Mouse (Mus musculus) CH12.LX (cell line): ENCODE measurements around the gene Gemin6. TPM values are rescaled to one million over a fixed set of nuclear protein-coding genes. Genes with fewer than 3 reads are reported as not detected.
"Not testable (repeated sequence)": the region's sequence is repeated elsewhere in the genome, so short reads cannot be mapped to it uniquely, and the experiment has no call there.

Experiments used
- DNase-seq: peaks from one replicate; pipeline ENCODE4 v3.0.0-alpha.2; 2013; ENCODE audit errors: extremely low read depth
- H3K27ac ChIP-seq: 2 replicates; pipeline ENCODE4 v1.5.1; 2012; ENCODE audit warnings: low read depth, mild to moderate bottlenecking, control low read depth, moderate library complexity; ENCODE audit not compliant: insufficient read depth
- H3K27me3 ChIP-seq: replicated peaks from 2 replicates; pipeline ENCODE3; 2012; ENCODE audit warnings: inconsistent platforms
- H3K36me3 ChIP-seq, 2 experiments: replicated peaks in 1 of 2; 2 replicates each; pipeline versions ENCODE3 to v1.6.1; 2012; ENCODE audit warnings: inconsistent platforms in 1 of 2, low read length in 1 of 2, mild to moderate bottlenecking in 1 of 2, mixed read lengths in 1 of 2, moderate library complexity in 1 of 2; ENCODE audit not compliant: control insufficient read depth in 1 of 2, insufficient read depth in 1 of 2
- H3K4me1 ChIP-seq, 2 experiments: 2 replicates each; pipeline ENCODE4 v1.6.1; 2012; ENCODE audit warnings: inconsistent platforms in 1 of 2, moderate library complexity in 1 of 2; ENCODE audit not compliant: insufficient read depth in 2 of 2, control insufficient read depth in 1 of 2
- H3K4me2 ChIP-seq: 2 replicates; pipeline ENCODE4 v1.6.1; 2012; ENCODE audit warnings: low read depth, mild to moderate bottlenecking, control low read depth; ENCODE audit not compliant: poor library complexity, insufficient read depth, severe bottlenecking
- H3K4me3 ChIP-seq, 3 experiments: fragments of 150-350 bp in 1 of 3; sonication (generic) in 1 of 3; replicated peaks in 1 of 3; 2 replicates each; pipeline versions ENCODE3 to v1.5.1; 2011 to 2012; ENCODE audit warnings: low read depth in 2 of 3, low read length in 2 of 3, mild to moderate bottlenecking in 2 of 3, moderate library complexity in 2 of 3, control low read depth in 1 of 3, improper control_type of control experiment in 1 of 3, inconsistent platforms in 1 of 3, mixed read lengths in 1 of 3; ENCODE audit not compliant: poor library complexity in 1 of 3
- H3K79me2 ChIP-seq: replicated peaks from 2 replicates; pipeline ENCODE4 v1.6.1; 2012; ENCODE audit warnings: mild to moderate bottlenecking, moderate library complexity; ENCODE audit not compliant: control insufficient read depth, poor library complexity, insufficient read depth, severe bottlenecking; ENCODE audit errors: extremely low read depth
- H3K9ac ChIP-seq: 2 replicates; pipeline ENCODE4 v1.6.1; 2012; ENCODE audit warnings: low read depth, mild to moderate bottlenecking, control low read depth, moderate library complexity; ENCODE audit not compliant: insufficient read depth
- H3K9me3 ChIP-seq: replicated peaks from 2 replicates; pipeline ENCODE3; 2012; ENCODE audit warnings: low read length, inconsistent platforms, mixed read lengths
- BHLHE40 ChIP-seq: IDR thresholded peaks from 2 replicates; pipeline ENCODE4 v1.6.1; 2011; ENCODE audit warnings: mild to moderate bottlenecking, low read depth, low read length, improper control_type of control experiment
- ELF1 ChIP-seq: IDR thresholded peaks from 2 replicates; pipeline ENCODE4 v1.6.1; 2014; ENCODE audit warnings: low read depth, mild to moderate bottlenecking, inconsistent platforms, low read length, improper control_type of control experiment
- IRF4 ChIP-seq: IDR thresholded peaks from 2 replicates; pipeline ENCODE4 v1.6.1; 2014; ENCODE audit warnings: low read depth, mild to moderate bottlenecking, inconsistent platforms, low read length, improper control_type of control experiment
- MAX ChIP-seq: IDR thresholded peaks from 2 replicates; pipeline ENCODE4 v1.6.1; 2011; ENCODE audit warnings: low read length, improper control_type of control experiment
- NRF1 ChIP-seq: IDR thresholded peaks from 2 replicates; pipeline ENCODE4 v1.6.1; 2014; ENCODE audit warnings: low read depth, mild to moderate bottlenecking, inconsistent platforms, low read length, improper control_type of control experiment, moderate library complexity
- POLR2AphosphoS2 ChIP-seq: IDR thresholded peaks from 2 replicates; pipeline ENCODE4 v1.6.1; 2011; ENCODE audit warnings: low read depth, low read length, improper control_type of control experiment
- SMC3 ChIP-seq: IDR thresholded peaks from 2 replicates; pipeline ENCODE4 v1.6.1; 2011; ENCODE audit warnings: low read depth, low read length, improper control_type of control experiment
- TBP ChIP-seq: conservative IDR thresholded peaks from 2 replicates; pipeline ENCODE4 v1.6.1; 2011; ENCODE audit warnings: low read depth, low read length, improper control_type of control experiment
- TCF12 ChIP-seq: IDR thresholded peaks from 2 replicates; pipeline ENCODE4 v1.6.1; 2014; ENCODE audit warnings: low read depth, mild to moderate bottlenecking, inconsistent platforms, low read length, improper control_type of control experiment
- ZNF384 ChIP-seq: IDR thresholded peaks from 2 replicates; pipeline ENCODE4 v1.6.1; 2012; ENCODE audit warnings: low read depth, low read length, improper control_type of control experiment, inconsistent platforms
- dilution Hi-C: fragments of 300-500 bp; cut with MboI; formaldehyde crosslinking; loops from 2 replicates; pipeline ENCODE4 v1.14.3; 2020; ENCODE audit warnings: low sequenced_read_pairs; ENCODE audit not compliant: extremely low pct_unique_long_range_greater_than_20kb, extremely low pct_ligation_motif_present
- in situ Hi-C: fragments of 300-500 bp; cut with MboI; formaldehyde crosslinking; loops from 3 replicates; pipeline ENCODE4 v1.14.3; 2019; ENCODE audit warnings: low sequenced_read_pairs, low pct_ligation_motif_present, low pct_unique_long_range_greater_than_20kb, mixed read lengths
- polyA plus RNA-seq: library from polyadenylated mRNA; unstranded; fragments of >175 nt; gene quantifications from 2 replicates; pipeline ENCODE4 v1.2.1, GENCODE M21; 2012; ENCODE audit warnings: low read depth; ENCODE audit not compliant: insufficient read length
- total RNA-seq, 2 experiments: library from RNA; depleted of rRNA; stranded (reverse); fragments of 300-350 nt in 1 of 2; fragments of >200 nt in 1 of 2; gene quantifications; 2 replicates each; pipeline ENCODE4 v1.2.3; 2012 to 2014

The Gemin6 gene
- total and polyA plus RNA-seq, 3 experiments, result 65.6 to 120 (median 66.0) TPM

DNA sequence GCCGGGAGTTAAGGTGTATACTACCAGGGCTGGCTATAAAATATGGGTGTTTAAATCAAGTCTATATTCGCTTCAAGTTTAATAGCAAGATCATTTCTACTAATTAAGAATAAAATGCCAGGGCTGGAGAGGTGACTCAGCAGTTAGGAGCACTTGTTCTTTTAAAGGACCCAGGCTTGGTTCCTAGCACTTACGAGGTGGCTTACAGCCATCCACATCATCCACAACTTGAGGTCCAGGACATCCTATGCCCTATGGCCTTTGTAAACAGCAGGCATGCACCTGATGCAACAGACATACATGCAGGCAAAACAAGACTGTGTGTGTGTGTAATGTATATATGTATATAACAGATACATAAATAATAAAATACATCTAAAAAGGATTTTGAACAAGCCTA lies 43.9 kb downstream of the Gemin6 start:
- Histone ChIP-seq H3K36me3 (peaks cover 74 to 90% of the 10 kb centered on the region in 2 experiments), H3K27ac (no peak overlapping the region), H3K9me3 (no peaks in the 10 kb centered on the region), H3K9ac (no peak overlapping the region), H3K4me1 (no peaks in the 10 kb centered on the region), H3K4me3 (no peak overlapping the region), H3K79me2 (no peaks in the 10 kb centered on the region), H3K4me2 (no peak overlapping the region), H3K27me3 (no peaks in the 10 kb centered on the region)
- in situ Hi-C loops (no loop called here), dilution Hi-C loops (no loop called here)
- DNase-seq, result no peak
- TF ChIP-seq IRF4, result no peak
- no peak for TF ChIP-seq SMC3
- TF ChIP-seq ZNF384, result no peak
- no peak for TF ChIP-seq ELF1
- TF ChIP-seq TBP, result no peak
- no peak for TF ChIP-seq NRF1
- TF ChIP-seq TCF12, result no peak
- no peak for TF ChIP-seq POLR2AphosphoS2
- TF ChIP-seq MAX, result no peak
- TF ChIP-seq BHLHE40, result no peak

DNA sequence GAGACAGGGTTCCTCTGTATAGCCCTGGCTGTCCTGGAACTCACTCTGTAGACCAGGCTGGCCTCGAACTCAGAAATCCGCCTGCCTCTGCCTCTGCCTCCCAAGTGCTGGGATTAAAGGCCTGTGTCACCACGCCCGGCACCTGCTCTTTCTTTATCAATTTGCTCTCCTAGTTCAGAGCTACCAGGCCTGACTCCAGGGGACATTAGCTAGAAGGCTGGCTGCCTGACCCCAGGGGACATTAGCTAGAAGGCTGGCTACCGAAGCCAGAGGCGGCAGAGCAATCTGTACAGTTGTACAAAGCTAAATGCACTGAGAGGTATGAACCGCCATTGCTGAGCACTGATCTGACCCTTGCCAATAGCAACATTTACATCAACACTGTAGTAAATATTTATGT lies 46.4 kb downstream of the Gemin6 start:
- H3K4me1 ChIP-seq, H3K9me3 ChIP-seq, DNase-seq, in situ Hi-C loops, H3K4me3 ChIP-seq, dilution Hi-C loops, H3K27me3 ChIP-seq, H3K79me2 ChIP-seq, H3K4me2 ChIP-seq, H3K9ac ChIP-seq, H3K27ac ChIP-seq: not testable (repeated sequence)
- peaks cover 66 to 90% of the 10 kb centered on the region in 2 experiments for H3K36me3 ChIP-seq

Other genes with a start within 250 kb of the Gemin6 start
- 24.1 and 26.1 TPM in 2 replicates for gene Hnrnpll, start 162.1 kb upstream of the Gemin6 start, total RNA-seq (2012; rRNA removed)
- gene Hnrnpll, start 162.1 kb upstream of the Gemin6 start, total RNA-seq (2014; rRNA removed), result 22.3 and 24.2 TPM in 2 replicates
- 14.4 TPM in 2 replicates for gene Hnrnpll, start 162.1 kb upstream of the Gemin6 start, polyA plus RNA-seq
- not detected in 2 replicates for gene Galm, start 97.0 kb upstream of the Gemin6 start, total RNA-seq (2012; rRNA removed)
- gene Galm, start 97.0 kb upstream of the Gemin6 start, total RNA-seq (2014; rRNA removed), result 0.09 TPM in 1 of 2 replicates, not detected in the other
- gene Galm, start 97.0 kb upstream of the Gemin6 start, polyA plus RNA-seq, result not detected in 2 replicates
- 268 and 366 TPM in 2 replicates for gene Srsf7, start 17.1 kb upstream of the Gemin6 start, total RNA-seq (2012; rRNA removed)
- gene Srsf7, start 17.1 kb upstream of the Gemin6 start, total RNA-seq (2014; rRNA removed), result 442 and 482 TPM in 2 replicates
- 383 and 398 TPM in 2 replicates for gene Srsf7, start 17.1 kb upstream of the Gemin6 start, polyA plus RNA-seq
- 0.13 TPM in 1 of 2 replicates, not detected in the other for gene Ttc39d, start 17.0 kb upstream of the Gemin6 start, total RNA-seq (2012; rRNA removed)
- not detected in 2 replicates for gene Ttc39d, start 17.0 kb upstream of the Gemin6 start, total RNA-seq (2014; rRNA removed)
- not detected in 2 replicates for gene Ttc39d, start 17.0 kb upstream of the Gemin6 start, polyA plus RNA-seq
- 18.3 and 18.4 TPM in 2 replicates for gene Morn2, start 65.8 kb downstream of the Gemin6 start, total RNA-seq (2012; rRNA removed)
- 13.9 and 14.5 TPM in 2 replicates for gene Morn2, start 65.8 kb downstream of the Gemin6 start, total RNA-seq (2014; rRNA removed)
- gene Morn2, start 65.8 kb downstream of the Gemin6 start, polyA plus RNA-seq, result 17.2 and 18.1 TPM in 2 replicates
- 13.6 and 20.3 TPM in 2 replicates for gene Dhx57, start 66.0 kb downstream of the Gemin6 start, total RNA-seq (2012; rRNA removed)
- 22.0 and 22.4 TPM in 2 replicates for gene Dhx57, start 66.0 kb downstream of the Gemin6 start, total RNA-seq (2014; rRNA removed)
- gene Dhx57, start 66.0 kb downstream of the Gemin6 start, polyA plus RNA-seq, result 19.2 and 21.7 TPM in 2 replicates
- 0.50 and 0.55 TPM in 2 replicates for gene Arhgef33, start 83.0 kb downstream of the Gemin6 start, total RNA-seq (2012; rRNA removed)
- gene Arhgef33, start 83.0 kb downstream of the Gemin6 start, total RNA-seq (2014; rRNA removed), result 0.12 TPM in 1 of 2 replicates, not detected in the other
- not detected in 2 replicates for gene Arhgef33, start 83.0 kb downstream of the Gemin6 start, polyA plus RNA-seq
- gene Gm10190, start 149.1 kb downstream of the Gemin6 start, total RNA-seq (2012; rRNA removed), result not detected in 2 replicates
- not detected in 2 replicates for gene Gm10190, start 149.1 kb downstream of the Gemin6 start, total RNA-seq (2014; rRNA removed)
- gene Gm10190, start 149.1 kb downstream of the Gemin6 start, polyA plus RNA-seq, result not detected in 2 replicates